Mouse (Mus musculus): ENCODE measurements around the gene Tspan4. TPM values are rescaled to one million over a fixed set of nuclear protein-coding genes. Genes with fewer than 3 reads are reported as not detected.

Gene Tspan4
- polyA plus RNA-seq, 1 experiment = 15.7 TPM

- no peak for TF ChIP-seq CTCF (IDR thresholded peaks at IDR 0.05; ENCODE audit: extremely low read depth, insufficient read length, insufficient replicate concordance, low read depth, low read length)
- no peak for TF ChIP-seq POLR2A (IDR thresholded peaks at IDR 0.05; ENCODE audit: low read depth, low read length)
- WGBS = 89% methylated on average over 8 of the region's 8 CpGs
- H3K4me1 ChIP-seq (ENCODE audit: control insufficient read depth, insufficient read depth, insufficient read length, low read length) = no peaks in the 10 kb centered on the region
- H3K27me3 ChIP-seq (ENCODE audit: control insufficient read depth, insufficient read depth, low read length) = no peaks in the 10 kb centered on the region
- H3K27ac ChIP-seq (ENCODE audit: insufficient read depth, low read depth, low read length) = no peak overlapping the region
- peaks cover 15% of the 10 kb centered on the region for H3K36me3 ChIP-seq (ENCODE audit: control insufficient read depth, insufficient read depth, low read length)
- no peak overlapping the region for H3K4me3 ChIP-seq (ENCODE audit: low read depth, low read length)
Observed at GRCm38 (mm10) chr7:141510681-141511191, 35.7 kb downstream of the Tspan4 start.

- WGBS = 44% methylated on average over 4 of the region's 4 CpGs
- peaks cover 10% of the 10 kb centered on the region; the same call in 1 of the 2 replicates for H3K4me1 ChIP-seq (ENCODE audit: control insufficient read depth, insufficient read depth, insufficient read length, low read length)
- H3K4me3 ChIP-seq (ENCODE audit: low read depth, low read length) = no peak overlapping the region
- H3K36me3 ChIP-seq (ENCODE audit: control insufficient read depth, insufficient read depth, low read length) = peaks cover 14% of the 10 kb centered on the region
- no peak for TF ChIP-seq POLR2A (IDR thresholded peaks at IDR 0.05; ENCODE audit: low read depth, low read length)
- no peak for TF ChIP-seq CTCF (IDR thresholded peaks at IDR 0.05; ENCODE audit: extremely low read depth, insufficient read length, insufficient replicate concordance, low read depth, low read length)
- H3K27me3 ChIP-seq (ENCODE audit: control insufficient read depth, insufficient read depth, low read length) = no peaks in the 10 kb centered on the region
- peak overlapping the region; percentile 67 for H3K27ac ChIP-seq (ENCODE audit: insufficient read depth, low read depth, low read length)
Observed at GRCm38 (mm10) chr7:141517638-141518037, 42.6 kb downstream of the Tspan4 start.

GRCm38 (mm10) chr7:141518296-141518695 lies 43.3 kb downstream of the Tspan4 start:
- Histone ChIP-seq H3K4me3 (ENCODE audit: low read depth, low read length) (no peak overlapping the region), H3K4me1 (ENCODE audit: control insufficient read depth, insufficient read depth, insufficient read length, low read length) (peaks cover 10% of the 10 kb centered on the region; the same call in 1 of the 2 replicates), H3K36me3 (ENCODE audit: control insufficient read depth, insufficient read depth, low read length) (peaks cover 14% of the 10 kb centered on the region), H3K27ac (ENCODE audit: insufficient read depth, low read depth, low read length) (peak overlapping the region; percentile 55; the same call in 1 of the 2 replicates), H3K27me3 (ENCODE audit: control insufficient read depth, insufficient read depth, low read length) (no peaks in the 10 kb centered on the region)
- WGBS = 93% methylated on average over 5 of the region's 5 CpGs
- TF ChIP-seq POLR2A (IDR thresholded peaks at IDR 0.05; ENCODE audit: low read depth, low read length) (no peak), CTCF (IDR thresholded peaks at IDR 0.05; ENCODE audit: extremely low read depth, insufficient read length, insufficient replicate concordance, low read depth, low read length) (no peak)

DNA sequence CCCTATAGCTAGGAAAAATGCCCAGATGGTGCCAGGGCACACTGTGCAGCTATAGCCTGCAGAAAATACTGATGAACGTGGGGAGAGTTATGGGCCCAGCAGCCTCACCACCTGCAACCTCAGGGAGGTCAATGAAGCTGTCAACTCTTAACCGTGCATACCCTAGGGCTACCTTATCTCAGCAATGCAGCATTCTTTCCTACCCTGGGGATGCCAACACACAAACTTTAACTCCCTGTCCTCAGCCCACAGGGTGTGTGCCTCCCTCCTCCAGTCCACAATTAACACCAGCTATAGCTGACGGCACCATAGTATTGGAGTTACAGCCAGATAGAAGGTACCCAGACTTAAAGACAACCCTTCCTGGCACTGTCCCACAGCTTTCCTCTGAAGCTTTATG lies 43.9 kb downstream of the Tspan4 start:
- no peak overlapping the region for H3K27ac ChIP-seq (ENCODE audit: insufficient read depth, low read depth, low read length)
- WGBS = 86% methylated on average over 3 of the region's 3 CpGs
- H3K27me3 ChIP-seq (ENCODE audit: control insufficient read depth, insufficient read depth, low read length) = no peaks in the 10 kb centered on the region
- TF ChIP-seq POLR2A (IDR thresholded peaks at IDR 0.05; ENCODE audit: low read depth, low read length) = no peak
- TF ChIP-seq CTCF (IDR thresholded peaks at IDR 0.05; ENCODE audit: extremely low read depth, insufficient read length, insufficient replicate concordance, low read depth, low read length) = no peak
- H3K4me3 ChIP-seq (ENCODE audit: low read depth, low read length) = no peak overlapping the region
- H3K4me1 ChIP-seq (ENCODE audit: control insufficient read depth, insufficient read depth, insufficient read length, low read length) = peaks cover 10% of the 10 kb centered on the region; the same call in 1 of the 2 replicates
- H3K36me3 ChIP-seq (ENCODE audit: control insufficient read depth, insufficient read depth, low read length) = peaks cover 9% of the 10 kb centered on the region

GRCm38 (mm10) chr7:141519795-141520194 lies 44.8 kb downstream of the Tspan4 start:
- 77% methylated on average over 1 of the region's 1 CpGs for WGBS
- Histone ChIP-seq H3K4me3 (ENCODE audit: low read depth, low read length) (no peak overlapping the region), H3K36me3 (ENCODE audit: control insufficient read depth, insufficient read depth, low read length) (peaks cover 7% of the 10 kb centered on the region), H3K27ac (ENCODE audit: insufficient read depth, low read depth, low read length) (no peak overlapping the region), H3K27me3 (ENCODE audit: control insufficient read depth, insufficient read depth, low read length) (no peaks in the 10 kb centered on the region), H3K4me1 (ENCODE audit: control insufficient read depth, insufficient read depth, insufficient read length, low read length) (peaks cover 10% of the 10 kb centered on the region; the same call in 1 of the 2 replicates)
- no peak for TF ChIP-seq CTCF (IDR thresholded peaks at IDR 0.05; ENCODE audit: extremely low read depth, insufficient read length, insufficient replicate concordance, low read depth, low read length)
- TF ChIP-seq POLR2A (IDR thresholded peaks at IDR 0.05; ENCODE audit: low read depth, low read length) = no peak

DNA sequence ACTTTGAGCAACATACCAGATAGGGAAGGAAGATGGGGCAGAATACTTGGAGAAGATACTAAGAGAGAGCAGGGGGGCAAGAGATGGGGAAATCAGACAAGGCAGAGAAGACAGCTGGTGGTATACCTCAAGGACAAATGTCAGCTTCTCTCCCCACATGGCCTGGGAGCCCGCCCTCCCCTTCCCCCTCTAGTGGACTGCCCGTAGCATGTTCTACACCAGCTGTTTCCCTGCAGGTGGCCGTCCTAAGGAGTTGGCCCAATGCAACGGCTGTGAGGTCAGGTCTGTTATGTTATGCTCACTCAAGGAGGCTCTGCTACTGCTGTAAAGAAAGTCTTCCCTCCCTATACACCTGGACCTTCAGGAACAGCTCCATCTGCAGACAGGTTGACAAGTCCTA lies 48.0 kb downstream of the Tspan4 start:
- H3K4me3 ChIP-seq (ENCODE audit: low read depth, low read length) = no peak overlapping the region
- peaks cover 2% of the 10 kb centered on the region; the same call in 1 of the 2 replicates for H3K4me1 ChIP-seq (ENCODE audit: control insufficient read depth, insufficient read depth, insufficient read length, low read length)
- H3K36me3 ChIP-seq (ENCODE audit: control insufficient read depth, insufficient read depth, low read length) = peaks cover 24% of the 10 kb centered on the region
- H3K27ac ChIP-seq (ENCODE audit: insufficient read depth, low read depth, low read length) = no peak overlapping the region
- no peaks in the 10 kb centered on the region for H3K27me3 ChIP-seq (ENCODE audit: control insufficient read depth, insufficient read depth, low read length)
- WGBS = 73% methylated on average over 4 of the region's 4 CpGs
- TF ChIP-seq POLR2A (IDR thresholded peaks at IDR 0.05; ENCODE audit: low read depth, low read length) (no peak), CTCF (IDR thresholded peaks at IDR 0.05; ENCODE audit: extremely low read depth, insufficient read length, insufficient replicate concordance, low read depth, low read length) (no peak)

- Histone ChIP-seq H3K27ac (ENCODE audit: insufficient read depth, low read depth, low read length) (no peak overlapping the region), H3K4me3 (ENCODE audit: low read depth, low read length) (no peak overlapping the region), H3K27me3 (ENCODE audit: control insufficient read depth, insufficient read depth, low read length) (no peaks in the 10 kb centered on the region), H3K36me3 (ENCODE audit: control insufficient read depth, insufficient read depth, low read length) (peaks cover 35% of the 10 kb centered on the region), H3K4me1 (ENCODE audit: control insufficient read depth, insufficient read depth, insufficient read length, low read length) (no peaks in the 10 kb centered on the region)
- WGBS = 82% methylated on average over 4 of the region's 4 CpGs
- TF ChIP-seq POLR2A (IDR thresholded peaks at IDR 0.05; ENCODE audit: low read depth, low read length) (no peak), CTCF (IDR thresholded peaks at IDR 0.05; ENCODE audit: extremely low read depth, insufficient read length, insufficient replicate concordance, low read depth, low read length) (no peak)
Observed at GRCm38 (mm10) chr7:141524271-141524670, 49.2 kb downstream of the Tspan4 start.

Measured in small intestine, adult 2 months (tissue).